Mouse (Mus musculus) urinary bladder, postnatal 36 days (tissue): ENCODE data around the gene Hdhd5.

Source experiments
- DNase-seq, 2 experiments: peaks; one replicate each; pipeline ENCODE4 v3.0.0; 2022; ENCODE audit warnings: low spot score in 2 of 2, mixed read lengths in 1 of 2

The Hdhd5 gene

GRCm38 (mm10) chr6:120532594-120532993 lies 1.5 kb upstream of the Hdhd5 start:
- no peak for DNase-seq

GRCm38 (mm10) chr6:120529123-120529522 lies 2.0 kb downstream of the Hdhd5 start:
- no peak for DNase-seq

GRCm38 (mm10) chr6:120524796-120525195 lies 6.3 kb downstream of the Hdhd5 start:
- no peak for DNase-seq

GRCm38 (mm10) chr6:120519647-120520046 lies 11.5 kb downstream of the Hdhd5 start:
- DNase-seq, result no peak

- no peak for DNase-seq
Measured at GRCm38 (mm10) chr6:120517311-120517710, 13.8 kb downstream of the Hdhd5 start.

- DNase-seq, result no peak
Measured at GRCm38 (mm10) chr6:120516879-120517278, 14.2 kb downstream of the Hdhd5 start.

GRCm38 (mm10) chr6:120516422-120516821 lies 14.7 kb downstream of the Hdhd5 start:
- DNase-seq, result no peak

- no peak for DNase-seq
Measured at GRCm38 (mm10) chr6:120511212-120511611, 19.9 kb downstream of the Hdhd5 start.

- no peak for DNase-seq
Measured at GRCm38 (mm10) chr6:120510425-120510824, 20.7 kb downstream of the Hdhd5 start.

- no peak for DNase-seq
Measured at GRCm38 (mm10) chr6:120509975-120510374, 21.1 kb downstream of the Hdhd5 start.

- no peak for DNase-seq
Measured at GRCm38 (mm10) chr6:120508645-120509044, 22.5 kb downstream of the Hdhd5 start.

GRCm38 (mm10) chr6:120505531-120505930 lies 25.6 kb downstream of the Hdhd5 start:
- DNase-seq, result no peak

GRCm38 (mm10) chr6:120504051-120504450 lies 27.1 kb downstream of the Hdhd5 start:
- DNase-seq, result no peak

GRCm38 (mm10) chr6:120496544-120496943 lies 34.6 kb downstream of the Hdhd5 start:
- DNase-seq, result no peak

GRCm38 (mm10) chr6:120493374-120494181 lies 37.5 kb downstream of the Hdhd5 start, which contains the start of gene Tmem121b:
Tmem121b (minus strand) TSS chr6:120493807.
- peak in 1 of 2 experiments; percentile 16 for DNase-seq

- peak in 1 of 2 experiments; percentile 27 for DNase-seq
Measured at GRCm38 (mm10) chr6:120492499-120493373, 38.4 kb downstream of the Hdhd5 start.

- DNase-seq, result no peak
Measured at GRCm38 (mm10) chr6:120491862-120492498, 39.1 kb downstream of the Hdhd5 start.

GRCm38 (mm10) chr6:120491064-120491463 lies 40.1 kb downstream of the Hdhd5 start:
- DNase-seq, result no peak

- no peak for DNase-seq
Measured at GRCm38 (mm10) chr6:120489461-120489860, 41.7 kb downstream of the Hdhd5 start.

GRCm38 (mm10) chr6:120488647-120489046 lies 42.5 kb downstream of the Hdhd5 start:
- DNase-seq, result no peak

- no peak for DNase-seq
Measured at GRCm38 (mm10) chr6:120486051-120486510, 45.0 kb downstream of the Hdhd5 start.

GRCm38 (mm10) chr6:120485038-120485437 lies 46.1 kb downstream of the Hdhd5 start:
- no peak for DNase-seq
